Mouse (Mus musculus) E14TG2a.4 (cell line): Measurements from ENCODE around the gene Thap12.

Experiments
- CTCF ChIP-seq: conservative IDR thresholded peaks from 2 replicates; pipeline ENCODE4 v1.5.1; 2014; ENCODE audit warnings: low read length
- POU5F1 ChIP-seq: IDR thresholded peaks from 2 replicates; pipeline ENCODE4 v1.6.1; 2014; ENCODE audit warnings: low read length, borderline replicate concordance

- TF ChIP-seq CTCF (no peak), POU5F1 (no peak)
Measured at GRCm38 (mm10) chr7:98721623-98722022, 18.7 kb downstream of the Thap12 start.
